Mouse (Mus musculus) ES-Bruce4 (cell line): Measurements from ENCODE around the gene Casz1. TPM values are rescaled to one million over a fixed set of nuclear protein-coding genes. Genes with fewer than 3 reads are reported as not detected.

Source experiments
- H3K27ac ChIP-seq: 2 replicates; pipeline ENCODE4 v1.5.1; 2012; ENCODE audit warnings: low read length, inconsistent platforms; ENCODE audit not compliant: insufficient read depth
- H3K27me3 ChIP-seq: 2 replicates; pipeline ENCODE4 v1.6.1; 2012; ENCODE audit warnings: mild to moderate bottlenecking, low read length, inconsistent platforms; ENCODE audit not compliant: control insufficient read depth, poor library complexity, insufficient read depth, severe bottlenecking
- H3K36me3 ChIP-seq: 2 replicates; pipeline ENCODE4 v1.6.1; 2012; ENCODE audit warnings: inconsistent platforms, mild to moderate bottlenecking, low read length, moderate library complexity; ENCODE audit not compliant: control insufficient read depth, poor library complexity, insufficient read depth, severe bottlenecking
- H3K4me1 ChIP-seq: one replicate; pipeline ENCODE4 v1.8.1; 2011; ENCODE audit warnings: low read length; ENCODE audit not compliant: control insufficient read depth, insufficient read depth
- H3K4me3 ChIP-seq: 2 replicates; pipeline ENCODE4 v1.5.1; 2011; ENCODE audit warnings: low read depth, mild to moderate bottlenecking, low read length
- H3K9ac ChIP-seq: 2 replicates; pipeline ENCODE4 v1.6.1; 2012; ENCODE audit warnings: low read depth, mild to moderate bottlenecking, inconsistent platforms; ENCODE audit not compliant: poor library complexity, severe bottlenecking
- H3K9me3 ChIP-seq: replicated peaks from 2 replicates; pipeline ENCODE4 v1.6.1; 2012; ENCODE audit warnings: mild to moderate bottlenecking, low read length, inconsistent platforms; ENCODE audit not compliant: control insufficient read depth, poor library complexity, insufficient read depth, severe bottlenecking
- CTCF ChIP-seq: IDR thresholded peaks from one replicate; pipeline ENCODE4 v1.8.1; 2011; ENCODE audit warnings: low read depth, low read length
- EP300 ChIP-seq: IDR thresholded peaks from 2 replicates; pipeline ENCODE4 v1.6.1; 2011; ENCODE audit warnings: low read depth, low read length; ENCODE audit not compliant: insufficient read depth
- POLR2A ChIP-seq: IDR thresholded peaks from one replicate; pipeline ENCODE4 v1.8.1; 2011; ENCODE audit warnings: low read length; ENCODE audit not compliant: insufficient read depth
- polyA plus RNA-seq: library from polyadenylated mRNA; stranded (reverse); fragments of >200 nt; gene quantifications from 2 replicates; pipeline ENCODE4 v1.2.4, GENCODE M21; 2011; ENCODE audit warnings: low read depth; ENCODE audit not compliant: missing spikeins, insufficient read depth, insufficient read length

Gene Casz1
- polyA plus RNA-seq, 1 experiment = 15.6 TPM

GRCm38 (mm10) chr4:148901275-148902052 lies 97.2 kb downstream of the Casz1 start:
- peak overlapping the region; percentile 69 for H3K4me3 ChIP-seq
- H3K27me3 ChIP-seq = no peaks in the 10 kb centered on the region
- no peak for TF ChIP-seq EP300
- TF ChIP-seq CTCF = no peak
- H3K4me1 ChIP-seq = peaks cover 1% of the 10 kb centered on the region
- no peaks in the 10 kb centered on the region for H3K9me3 ChIP-seq
- H3K27ac ChIP-seq = no peak overlapping the region
- no peaks in the 10 kb centered on the region for H3K36me3 ChIP-seq
- peak overlapping the region; percentile 65 for H3K9ac ChIP-seq

GRCm38 (mm10) chr4:148902919-148903727 lies 98.9 kb downstream of the Casz1 start:
- peaks cover 1% of the 10 kb centered on the region for H3K4me1 ChIP-seq
- no peak overlapping the region for H3K4me3 ChIP-seq
- no peak for TF ChIP-seq POLR2A
- peak; percentile 72 for TF ChIP-seq CTCF
- TF ChIP-seq EP300 = no peak
- H3K27me3 ChIP-seq = no peaks in the 10 kb centered on the region
- no peaks in the 10 kb centered on the region for H3K36me3 ChIP-seq
- no peak overlapping the region for H3K9ac ChIP-seq
- H3K9me3 ChIP-seq = no peaks in the 10 kb centered on the region
- no peak overlapping the region for H3K27ac ChIP-seq

- Histone ChIP-seq H3K9me3 (no peaks in the 10 kb centered on the region), H3K36me3 (no peaks in the 10 kb centered on the region), H3K4me3 (no peak overlapping the region), H3K9ac (no peak overlapping the region), H3K27ac (no peak overlapping the region), H3K27me3 (no peaks in the 10 kb centered on the region), H3K4me1 (peaks cover 4% of the 10 kb centered on the region)
- TF ChIP-seq CTCF (no peak), EP300 (no peak), POLR2A (no peak)
Measured at GRCm38 (mm10) chr4:148905295-148905694, 101.1 kb downstream of the Casz1 start.

- Histone ChIP-seq H3K9ac (no peak overlapping the region), H3K27me3 (no peaks in the 10 kb centered on the region), H3K27ac (no peak overlapping the region), H3K36me3 (no peaks in the 10 kb centered on the region), H3K9me3 (no peaks in the 10 kb centered on the region), H3K4me3 (no peak overlapping the region), H3K4me1 (peaks cover 10% of the 10 kb centered on the region)
- TF ChIP-seq CTCF = no peak
- TF ChIP-seq EP300 = no peak
- no peak for TF ChIP-seq POLR2A
Measured at GRCm38 (mm10) chr4:148906806-148907205, 102.6 kb downstream of the Casz1 start.

GRCm38 (mm10) chr4:148908214-148908681 lies 104.0 kb downstream of the Casz1 start:
- H3K4me1 ChIP-seq = peaks cover 12% of the 10 kb centered on the region
- H3K36me3 ChIP-seq = no peaks in the 10 kb centered on the region
- H3K9me3 ChIP-seq = no peaks in the 10 kb centered on the region
- H3K27me3 ChIP-seq = no peaks in the 10 kb centered on the region
- peak overlapping the region; percentile 4; the same call in 1 of the 2 replicates for H3K4me3 ChIP-seq
- H3K9ac ChIP-seq = peak overlapping the region; percentile 10
- TF ChIP-seq EP300 (0 out of 2 replicates have a peak, but pooled peaks have one; percentile 53), POLR2A (no peak), CTCF (peak; percentile 70)
- H3K27ac ChIP-seq = peak overlapping the region; percentile 63
